Mouse (Mus musculus) thymus, adult 2 months (tissue): ENCODE measurements around the gene Ldah. TPM values are rescaled to one million over a fixed set of nuclear protein-coding genes. Genes with fewer than 3 reads are reported as not detected.

Source experiments
- DNase-seq: peaks from one replicate; pipeline ENCODE4 v3.0.0; 2021
- H3K27ac ChIP-seq: fragments of 200-500 bp; 2 replicates; pipeline ENCODE4 v1.5.1; 2012; ENCODE audit warnings: low read length, control low read depth; ENCODE audit not compliant: control insufficient read depth, insufficient read depth
- H3K27me3 ChIP-seq: fragments of 200-500 bp; 2 replicates; pipeline ENCODE4 v1.6.1; 2012; ENCODE audit warnings: mild to moderate bottlenecking, low read length, moderate library complexity, mixed read lengths; ENCODE audit not compliant: control insufficient read depth, insufficient read depth
- H3K36me3 ChIP-seq: fragments of 200-500 bp; 2 replicates; pipeline ENCODE4 v1.6.1; 2012; ENCODE audit warnings: mild to moderate bottlenecking, low read length, moderate library complexity; ENCODE audit not compliant: control insufficient read depth, insufficient read depth
- H3K4me1 ChIP-seq: fragments of 200-500 bp; replicated peaks from 2 replicates; pipeline ENCODE4 v1.6.1; 2012; ENCODE audit warnings: low read length; ENCODE audit not compliant: control insufficient read depth, insufficient read depth
- H3K4me3 ChIP-seq: fragments of 200-500 bp; 2 replicates; pipeline ENCODE4 v1.5.1; 2012; ENCODE audit warnings: mild to moderate bottlenecking, low read length, control low read depth, moderate library complexity; ENCODE audit not compliant: control insufficient read depth, insufficient read depth
- CTCF ChIP-seq: fragments of 200-500 bp; IDR thresholded peaks from 2 replicates; pipeline ENCODE4 v1.5.1; 2012; ENCODE audit warnings: mild to moderate bottlenecking, control low read depth, low read length, moderate library complexity, borderline replicate concordance; ENCODE audit not compliant: control insufficient read depth, poor library complexity, insufficient read depth; ENCODE audit errors: extremely low read depth
- POLR2A ChIP-seq: fragments of 200-500 bp; IDR thresholded peaks from 2 replicates; pipeline ENCODE4 v1.6.1; 2012; ENCODE audit warnings: mild to moderate bottlenecking, low read length, control low read depth, moderate library complexity; ENCODE audit not compliant: control insufficient read depth, poor library complexity, insufficient read depth; ENCODE audit errors: extremely low read depth
- WGBS: fragments of 180-500 bp; shearing (Covaris S2); methylation state at CpG from one replicate; pipeline ENCODE4 v1.1.7; 2018; 5-methylcytosine and 5-hydroxymethylcytosine counted together
- polyA plus RNA-seq: library from polyadenylated mRNA; depleted of rRNA; stranded (reverse); fragments of >200 nt; gene quantifications from 2 replicates; pipeline ENCODE4 v1.2.3, GENCODE M21; 2012

Gene Ldah
- polyA plus RNA-seq, 1 experiment, result 33.2 TPM

- no peaks in the 10 kb centered on the region for H3K27me3 ChIP-seq
- H3K27ac ChIP-seq, result no peak overlapping the region
- H3K4me3 ChIP-seq, result no peak overlapping the region
- no peaks in the 10 kb centered on the region for H3K36me3 ChIP-seq
- WGBS, result 92% methylated on average over 15 of the region's 15 CpGs
- TF ChIP-seq CTCF (no peak), POLR2A (no peak)
- peaks cover 2% of the 10 kb centered on the region; the same call in 1 of the 2 replicates for H3K4me1 ChIP-seq
- DNase-seq, result no peak
Measured at GRCm38 (mm10) chr12:8291157-8291853, 83.4 kb downstream of the Ldah start.

GRCm38 (mm10) chr12:8295307-8295913 lies 87.5 kb downstream of the Ldah start:
- 5% methylated on average over 6 of the region's 6 CpGs for WGBS
- no peak for DNase-seq
- H3K36me3 ChIP-seq, result no peaks in the 10 kb centered on the region
- TF ChIP-seq CTCF, result no peak
- no peak for TF ChIP-seq POLR2A
- no peak overlapping the region for H3K27ac ChIP-seq
- H3K27me3 ChIP-seq, result peaks cover 8% of the 10 kb centered on the region; the same call in 1 of the 2 replicates
- H3K4me3 ChIP-seq, result no peak overlapping the region
- H3K4me1 ChIP-seq, result peaks cover 2% of the 10 kb centered on the region

GRCm38 (mm10) chr12:8296154-8296553 lies 88.2 kb downstream of the Ldah start:
- TF ChIP-seq CTCF (no peak), POLR2A (no peak)
- 76% methylated on average over 2 of the region's 2 CpGs for whole genome bisulfite sequencing
- DNase-seq, result no peak
- H3K27me3 ChIP-seq, result peaks cover 8% of the 10 kb centered on the region; the same call in 1 of the 2 replicates
- H3K4me1 ChIP-seq, result peaks cover 2% of the 10 kb centered on the region
- H3K36me3 ChIP-seq, result no peaks in the 10 kb centered on the region
- no peak overlapping the region for H3K4me3 ChIP-seq
- H3K27ac ChIP-seq, result no peak overlapping the region

GRCm38 (mm10) chr12:8297586-8298214 lies 89.8 kb downstream of the Ldah start:
- 16% methylated on average over 34 of the region's 34 CpGs for WGBS
- H3K36me3 ChIP-seq, result no peaks in the 10 kb centered on the region
- peaks cover 21% of the 10 kb centered on the region; the same call in 1 of the 2 replicates for H3K27me3 ChIP-seq
- H3K4me1 ChIP-seq, result peaks cover 2% of the 10 kb centered on the region
- no peak for TF ChIP-seq CTCF
- TF ChIP-seq POLR2A, result no peak
- no peak overlapping the region for H3K27ac ChIP-seq
- H3K4me3 ChIP-seq, result no peak overlapping the region
- DNase-seq, result no peak

- no peak for DNase-seq
- Histone ChIP-seq H3K4me1 (peaks cover 2% of the 10 kb centered on the region), H3K4me3 (no peak overlapping the region), H3K36me3 (no peaks in the 10 kb centered on the region), H3K27ac (no peak overlapping the region), H3K27me3 (peaks cover 22% of the 10 kb centered on the region; the same call in 1 of the 2 replicates)
- TF ChIP-seq CTCF (no peak), POLR2A (no peak)
- 5% methylated on average over 80 of the region's 85 CpGs for WGBS
Measured at GRCm38 (mm10) chr12:8298361-8299142, 90.6 kb downstream of the Ldah start.
